Mouse (Mus musculus): ENCODE data around the gene Slc22a14. TPM values are rescaled to one million over a fixed set of nuclear protein-coding genes. Genes with fewer than 3 reads are reported as not detected.

Slc22a14 gene
- polyA plus RNA-seq, 1 experiment from 2014 or later: not detected

- WGBS: 55% methylated on average over 3 of the region's 3 CpGs
- H3K9me3 ChIP-seq (ENCODE audit: low read length): no peaks in the 10 kb centered on the region
- H3K4me3 ChIP-seq (ENCODE audit: low read depth, low read length): no peak overlapping the region
- DNase-seq (ENCODE audit: low spot score): no peak
- no peak overlapping the region for H3K9ac ChIP-seq (replicated peaks; ENCODE audit: low read depth)
- H3K4me2 ChIP-seq (replicated peaks; ENCODE audit: low read depth, low read length): no peak overlapping the region
- no peaks in the 10 kb centered on the region for H3K36me3 ChIP-seq (ENCODE audit: insufficient read depth, low read length)
- H3K4me1 ChIP-seq (ENCODE audit: insufficient read depth, low read depth, low read length): no peaks in the 10 kb centered on the region
- ATAC-seq: no peak
- no peaks in the 10 kb centered on the region for H3K27me3 ChIP-seq (replicated peaks; ENCODE audit: insufficient read depth, low read length)
- TF ChIP-seq CTCF (IDR thresholded peaks at IDR 0.05) (no peak), EP300 (IDR thresholded peaks at IDR 0.05) (no peak)
- no peak overlapping the region for H3K27ac ChIP-seq (ENCODE audit: low read length)
These were observed 245.2 kb downstream of the Slc22a14 start for GRCm38 (mm10) chr9:119120168-119120560.

Other genes with a start within 250 kb of the Slc22a14 start
- 5.8 and 7.0 TPM in 2 replicates for gene Acaa1b, start 208.5 kb downstream of the Slc22a14 start, polyA plus RNA-seq (2015; fragmentation: Nextera tagmentation; extraction: Ambion mirVana)
- gene Gm47289, start 206.4 kb downstream of the Slc22a14 start, polyA plus RNA-seq (2015; fragmentation: Nextera tagmentation; extraction: Ambion mirVana): not detected in 2 replicates
- not detected in 2 replicates for gene Slc22a13, start 156.5 kb downstream of the Slc22a14 start, polyA plus RNA-seq (2015; fragmentation: Nextera tagmentation; extraction: Ambion mirVana)
- 6.6 and 8.0 TPM in 2 replicates for gene Oxsr1, start 43.1 kb downstream of the Slc22a14 start, polyA plus RNA-seq (2015; fragmentation: Nextera tagmentation; extraction: Ambion mirVana)
- 114 and 128 TPM in 2 replicates for gene Acaa1a, start 25.9 kb downstream of the Slc22a14 start, polyA plus RNA-seq (2015; fragmentation: Nextera tagmentation; extraction: Ambion mirVana)
- gene Myd88, start 24.1 kb downstream of the Slc22a14 start, polyA plus RNA-seq (2015; fragmentation: Nextera tagmentation; extraction: Ambion mirVana): 50.3 and 61.3 TPM in 2 replicates
- 2.0 and 2.2 TPM in 2 replicates for gene Xylb, start 8.2 kb downstream of the Slc22a14 start, polyA plus RNA-seq (2015; fragmentation: Nextera tagmentation; extraction: Ambion mirVana)
- 15.6 TPM in 2 replicates for gene Acvr2b, start 36.6 kb upstream of the Slc22a14 start, polyA plus RNA-seq (2015; fragmentation: Nextera tagmentation; extraction: Ambion mirVana)
- gene Exog, start 79.4 kb upstream of the Slc22a14 start, polyA plus RNA-seq (2015; fragmentation: Nextera tagmentation; extraction: Ambion mirVana): 6.9 and 7.4 TPM in 2 replicates
- gene Scn5a, start 213.5 kb upstream of the Slc22a14 start, polyA plus RNA-seq (2015; fragmentation: Nextera tagmentation; extraction: Ambion mirVana): 0.23 and 0.32 TPM in 2 replicates